Mouse (Mus musculus) E14TG2a.4 (cell line): Measurements from ENCODE around the gene Nol3.

ENCODE experiments used
- CTCF ChIP-seq: conservative IDR thresholded peaks from 2 replicates; pipeline ENCODE4 v1.5.1; 2014; ENCODE audit warnings: low read length
- NANOG ChIP-seq: IDR thresholded peaks from 2 replicates; pipeline ENCODE4 v1.6.1; 2014; ENCODE audit warnings: borderline replicate concordance, low read length, mixed read lengths

- TF ChIP-seq CTCF, result no peak
- no peak for TF ChIP-seq NANOG
These were observed 33.4 kb downstream of the Nol3 start for GRCm38 (mm10) chr8:105309142-105309847.
